Mouse (Mus musculus) cerebellum, adult 11-12 months (tissue): ENCODE measurements at regions not wholly inside any gene's neighbourhood (a gene's known extent, or its start where the extent isn't known, plus 50 kb on each side); places are given as distances from the start of the nearest gene placed in this dataset.

Experiments
- DNase-seq: peaks from one replicate; pipeline ENCODE4 v3.0.0; 2022

DNA sequence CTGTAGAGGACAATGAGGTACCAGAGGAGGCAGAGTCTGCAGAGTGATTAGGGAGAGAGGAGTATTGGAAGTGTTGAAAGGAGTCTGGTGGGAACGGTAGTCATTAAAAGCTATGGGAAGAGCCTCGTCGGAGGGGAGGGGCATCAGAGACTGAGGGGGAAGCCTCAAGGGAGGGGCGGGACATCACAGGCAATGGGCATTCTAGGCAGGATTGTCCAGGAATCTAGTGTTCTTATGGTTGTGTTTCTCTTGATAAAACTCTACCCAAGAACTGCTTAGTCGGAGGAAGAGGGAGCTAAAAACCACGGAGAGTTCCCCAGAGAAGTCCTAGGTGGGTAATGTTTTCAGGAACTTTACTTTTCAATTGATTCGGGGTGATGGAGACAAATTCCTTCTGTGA is 90.2 kb downstream of the Sec23ip start:
- no peak for DNase-seq

DNA sequence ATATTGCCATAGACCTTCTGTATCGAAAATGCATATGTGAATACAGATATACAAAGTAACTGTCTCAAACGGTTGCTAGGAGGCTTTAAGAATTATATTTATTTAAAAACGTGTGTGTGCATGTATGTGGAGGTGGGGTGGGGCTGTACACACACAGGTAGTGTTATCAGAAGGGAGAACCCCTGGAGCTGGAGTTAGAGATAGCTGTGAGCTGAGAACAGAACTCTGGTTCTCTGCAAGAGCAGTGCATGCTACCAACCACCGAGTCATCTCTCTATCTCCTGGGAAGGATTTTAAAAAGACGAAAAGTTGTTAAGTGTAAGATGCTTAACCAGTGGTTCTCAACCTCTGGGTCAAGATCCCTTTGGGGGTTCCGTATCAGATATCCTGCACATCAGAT is 91.7 kb downstream of the Sec23ip start:
- no peak for DNase-seq

DNA sequence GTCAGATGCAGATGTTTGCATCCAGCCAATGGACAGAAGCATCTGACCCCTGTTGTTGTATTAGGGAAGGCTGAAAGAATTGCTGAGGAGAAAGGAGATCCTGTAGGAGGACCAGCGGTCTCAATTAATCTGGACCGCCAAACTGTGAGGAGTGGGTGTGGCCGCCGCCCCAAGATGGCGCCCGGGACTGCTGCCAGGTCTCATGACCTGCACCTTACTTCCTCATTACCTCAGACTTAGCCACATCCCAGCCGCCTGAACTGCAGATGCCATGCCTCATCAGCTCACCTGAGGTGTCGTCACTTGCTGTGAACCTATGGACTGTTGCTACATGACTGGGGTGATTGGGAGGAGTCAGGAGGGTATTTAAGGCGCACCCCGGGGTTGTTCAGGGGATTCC is 97.8 kb downstream of the Sec23ip start:
- no peak for DNase-seq

DNA sequence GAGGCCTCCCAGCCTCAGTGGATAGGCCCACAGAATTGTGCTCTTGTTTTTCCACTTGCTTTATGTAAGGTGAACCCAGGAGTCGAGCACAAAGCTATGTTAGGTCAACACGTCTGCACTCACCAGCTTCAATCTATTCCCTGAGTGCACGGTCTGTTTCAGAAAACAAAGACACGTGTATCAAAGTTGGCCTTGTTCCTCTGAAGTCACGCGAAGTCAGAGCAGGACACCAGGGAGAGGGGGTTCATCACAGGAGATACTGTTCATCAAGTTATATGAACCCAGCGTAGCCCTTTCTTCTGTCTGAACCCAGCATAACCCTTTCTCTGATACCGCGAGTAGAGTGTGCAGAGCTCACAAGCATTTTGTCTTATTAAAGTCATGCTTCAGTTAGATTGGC is 98.8 kb downstream of the Sec23ip start:
- DNase-seq: no peak

DNA sequence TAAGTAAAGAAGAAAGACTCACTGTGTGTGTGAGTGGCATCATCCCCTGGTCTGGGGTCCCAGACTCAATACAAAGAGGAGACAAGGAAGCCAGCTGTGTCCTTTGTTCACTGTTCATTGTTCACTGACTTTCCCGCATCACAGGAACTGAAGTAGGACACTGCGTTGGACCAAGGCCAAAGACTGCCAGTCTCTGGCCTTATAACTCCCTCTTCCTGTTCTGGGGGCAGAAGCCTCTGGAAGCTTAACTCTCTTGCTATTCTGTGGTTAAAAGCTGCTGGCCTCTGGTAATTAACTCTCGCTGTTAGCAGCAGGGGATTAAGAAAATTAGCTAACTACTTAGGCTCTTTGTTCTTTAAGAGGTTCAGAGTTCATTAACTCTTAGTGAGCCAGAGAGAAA is 104.5 kb downstream of the Sec23ip start:
- no peak for DNase-seq

DNA sequence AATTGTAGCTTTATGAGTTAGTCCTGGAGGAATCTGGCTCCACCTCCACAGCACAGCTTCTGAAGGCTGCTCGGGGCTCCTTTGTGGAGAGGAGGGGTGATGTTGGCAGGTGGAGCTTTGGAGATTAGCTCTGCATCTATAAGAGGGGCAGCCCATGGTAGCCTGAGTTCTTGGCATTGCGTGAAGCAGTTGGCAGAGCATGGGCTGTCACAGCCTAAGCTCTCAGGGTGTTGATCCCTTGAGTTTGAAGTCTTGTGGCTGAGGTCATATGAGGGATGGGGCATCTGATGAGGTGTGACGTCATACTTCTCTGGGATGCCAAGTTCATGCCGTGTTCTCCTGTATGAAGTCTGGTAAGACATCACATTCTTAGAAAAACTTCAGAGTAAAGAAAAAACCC is 109.5 kb downstream of the Sec23ip start:
- DNase-seq: no peak

DNA sequence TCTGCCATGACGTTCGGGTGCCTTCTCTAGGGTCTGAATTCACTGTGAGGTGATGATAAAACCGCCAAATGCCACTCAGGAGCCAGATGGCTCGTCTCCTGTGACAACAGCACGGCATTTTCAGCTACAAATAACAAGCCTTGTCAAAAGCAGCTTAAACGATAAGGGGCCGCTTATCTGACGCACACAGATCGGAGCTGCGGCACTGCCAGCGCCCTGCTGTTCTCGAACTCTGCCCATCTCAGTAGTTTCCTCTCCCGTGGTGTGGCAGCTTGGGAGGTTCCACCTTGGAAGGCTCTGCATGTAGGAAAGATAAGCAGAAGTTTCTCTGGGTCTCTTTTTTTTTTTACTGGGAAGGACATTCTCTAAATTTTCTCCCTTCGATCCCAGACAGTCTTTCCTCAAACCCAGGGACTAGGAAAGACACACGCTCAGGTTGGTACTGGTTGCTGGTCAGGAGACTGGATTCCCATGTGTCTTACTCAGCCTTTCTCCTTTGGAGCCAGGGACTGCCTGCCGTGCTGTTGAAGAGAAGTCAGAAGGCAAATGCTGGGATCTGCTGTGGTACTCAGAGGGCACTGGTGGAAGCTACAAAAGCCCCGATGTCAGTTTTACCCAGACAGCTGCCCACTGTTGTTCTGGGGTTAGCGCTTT is 110.1 kb downstream of the Sec23ip start:
- DNase-seq: no peak

DNA sequence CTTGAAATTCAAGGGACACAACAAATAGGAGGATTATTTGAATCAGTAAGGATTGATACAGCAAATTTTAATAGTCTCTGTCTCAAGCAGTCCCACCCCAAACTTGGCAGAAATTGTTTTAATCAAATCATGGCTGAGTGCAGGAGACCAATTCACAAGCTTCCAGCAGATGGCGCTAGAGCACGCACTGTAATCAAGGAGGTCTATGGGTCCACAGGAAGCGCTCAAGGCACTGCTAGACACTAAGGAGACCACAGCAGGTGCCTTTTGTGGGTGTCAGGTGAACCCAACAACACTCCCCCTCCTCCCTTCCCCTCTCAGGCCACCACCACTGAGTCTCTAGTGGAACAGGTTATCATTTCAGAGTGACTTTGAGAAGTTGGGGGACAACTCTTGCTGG is 115.4 kb downstream of the Sec23ip start:
- DNase-seq: peak; percentile 4

DNA sequence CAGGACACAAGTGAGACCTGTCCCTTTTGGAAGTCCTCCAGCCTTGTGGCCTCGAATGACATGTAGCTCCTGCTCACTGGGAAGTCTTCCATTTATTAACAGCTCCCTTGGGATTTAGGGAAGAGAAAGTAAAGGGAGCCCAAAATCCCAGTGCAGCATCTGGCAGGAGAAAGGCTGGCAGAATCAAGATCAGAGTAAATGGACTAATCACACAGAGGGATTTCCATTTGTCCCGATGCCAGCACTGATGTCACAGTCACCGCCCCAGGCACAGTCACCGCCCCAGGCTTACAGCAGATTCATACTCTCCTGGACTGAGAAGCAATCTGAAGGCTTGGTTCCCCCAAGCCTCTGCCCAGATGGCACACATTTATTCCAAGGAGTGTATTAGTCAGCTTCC is 116.0 kb downstream of the Sec23ip start:
- DNase-seq: no peak

DNA sequence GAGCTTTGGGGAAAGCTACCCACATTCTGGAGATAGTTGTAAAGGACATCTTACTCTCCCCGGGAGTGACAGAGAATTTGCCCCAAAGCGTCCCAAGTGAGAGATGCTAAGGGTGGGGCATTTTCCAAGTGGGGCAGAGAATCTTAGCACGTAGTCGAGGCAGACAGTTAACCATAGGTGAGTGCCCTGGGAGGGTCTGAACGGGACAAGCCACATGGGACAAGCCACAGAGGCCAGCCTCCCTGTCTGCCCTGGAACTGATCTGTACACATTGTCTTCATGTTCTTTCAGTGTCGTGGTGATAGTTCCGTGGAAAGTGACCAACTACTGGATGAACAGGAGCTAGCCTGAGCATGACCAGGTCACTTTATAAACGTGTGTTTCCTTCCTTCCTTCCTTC is 116.6 kb downstream of the Sec23ip start:
- no peak for DNase-seq

DNA sequence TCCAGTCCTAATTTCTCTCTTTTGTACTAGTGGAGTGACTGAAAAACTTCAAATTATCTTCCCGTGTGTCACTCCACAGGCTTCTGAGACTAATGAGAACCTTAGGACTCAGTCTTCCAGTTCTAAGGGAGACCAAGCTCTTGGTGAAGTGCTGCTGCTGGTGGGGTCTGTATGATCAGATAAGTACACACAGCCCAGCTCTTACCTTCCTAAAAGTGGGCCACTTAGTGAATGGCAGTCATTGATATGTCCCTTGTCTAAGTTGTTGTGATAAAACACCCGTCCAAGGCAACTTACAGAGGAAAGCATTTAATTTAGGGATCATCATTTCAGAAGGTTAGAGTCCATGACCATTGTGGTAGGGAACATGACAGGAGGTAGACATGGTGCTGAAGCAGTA is 124.1 kb downstream of the Sec23ip start:
- DNase-seq: no peak

DNA sequence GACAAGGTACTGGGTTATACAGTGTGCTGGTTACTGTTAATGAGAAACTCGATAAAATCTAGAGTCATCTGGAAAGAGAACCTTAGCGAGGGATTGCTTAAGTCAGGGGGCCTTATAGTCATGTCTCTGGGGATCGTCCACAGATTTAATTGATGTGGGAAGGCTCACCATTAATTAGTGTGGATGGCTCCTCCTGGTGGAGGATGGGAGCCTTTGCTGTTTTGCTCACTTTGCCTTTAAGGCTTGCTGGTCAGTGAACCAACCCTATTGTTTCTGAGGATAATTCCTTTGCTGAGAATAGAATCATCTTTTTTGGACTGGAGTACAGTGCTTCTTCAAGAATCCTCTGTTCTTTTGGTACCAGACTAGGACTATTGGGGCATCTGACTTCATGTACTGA is 139.3 kb downstream of the Sec23ip start:
- no peak for DNase-seq

DNA sequence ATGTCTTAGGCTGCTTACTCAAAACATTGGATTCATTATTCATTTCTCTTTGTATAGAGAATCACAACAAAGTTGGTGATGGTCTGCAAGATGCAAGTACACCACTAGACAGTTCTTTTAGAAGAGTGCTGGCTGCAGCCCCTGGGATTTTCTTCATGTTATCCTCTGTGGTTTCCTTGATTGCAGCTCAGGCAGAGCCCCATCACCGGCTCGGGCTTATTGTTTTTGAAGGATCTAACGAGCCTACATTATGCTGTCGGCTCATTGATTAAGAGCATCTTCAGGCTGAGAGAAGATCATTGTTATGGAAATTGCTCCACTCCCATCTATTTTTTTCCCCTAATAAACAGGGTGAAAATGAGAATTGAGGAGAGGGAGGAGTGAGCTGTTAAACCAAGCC is 140.8 kb downstream of the Sec23ip start:
- DNase-seq: no peak

DNA sequence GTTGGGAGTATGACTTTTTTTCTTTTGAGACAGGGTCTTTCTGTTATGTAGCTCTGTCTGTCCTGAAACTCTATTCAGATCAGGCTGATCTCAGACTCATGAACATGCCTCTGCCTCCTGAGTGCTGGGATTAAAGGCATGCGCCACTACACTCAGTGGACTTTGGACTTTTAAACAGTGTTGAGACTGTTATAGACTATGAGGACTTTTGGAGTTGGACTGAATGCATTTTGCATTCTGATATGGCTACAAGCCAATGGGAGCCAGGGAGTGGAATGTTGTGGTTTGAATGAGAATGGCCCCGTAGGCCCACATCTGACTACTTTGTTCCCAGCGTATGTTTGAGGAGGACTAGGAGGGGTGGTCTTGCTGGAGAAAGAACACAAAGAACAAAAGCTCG is 165.4 kb downstream of the Sec23ip start:
- DNase-seq: no peak

DNA sequence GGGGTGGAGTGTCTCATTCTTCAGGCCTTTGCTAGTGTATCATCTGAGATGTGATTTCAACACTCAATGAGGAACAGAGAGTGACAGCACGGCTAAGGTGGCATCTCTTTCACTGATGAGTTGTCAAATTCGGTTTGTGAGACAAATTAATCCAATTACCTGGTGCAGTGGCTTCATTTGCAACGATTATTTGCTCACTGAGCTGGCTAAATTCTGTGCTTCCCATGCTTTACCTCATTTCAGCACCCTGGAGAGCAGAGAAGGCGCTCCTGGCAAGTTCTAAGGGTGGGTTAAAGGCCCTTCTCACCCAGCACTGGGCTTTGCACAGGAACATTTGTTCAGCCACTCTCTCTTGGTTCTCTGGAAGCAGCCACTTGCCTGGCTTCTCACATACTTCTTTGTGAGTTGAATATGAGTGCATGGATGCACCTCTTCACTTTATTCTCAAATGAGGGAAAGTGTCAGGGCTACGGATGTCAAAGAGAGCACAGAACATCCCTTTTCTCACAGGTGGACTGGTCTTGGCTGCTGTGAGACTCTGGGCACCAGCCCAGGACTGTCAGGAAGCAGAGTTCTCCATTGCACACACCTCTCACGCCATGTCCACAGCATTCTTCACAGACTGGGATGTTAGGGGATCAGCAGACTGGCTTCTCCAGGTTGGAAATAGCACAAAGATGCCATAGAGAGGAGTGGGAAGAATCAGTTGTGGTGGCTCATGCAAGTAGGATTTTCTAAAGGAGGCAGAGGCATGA is 193.4 kb downstream of the Sec23ip start:
- DNase-seq: no peak

DNA sequence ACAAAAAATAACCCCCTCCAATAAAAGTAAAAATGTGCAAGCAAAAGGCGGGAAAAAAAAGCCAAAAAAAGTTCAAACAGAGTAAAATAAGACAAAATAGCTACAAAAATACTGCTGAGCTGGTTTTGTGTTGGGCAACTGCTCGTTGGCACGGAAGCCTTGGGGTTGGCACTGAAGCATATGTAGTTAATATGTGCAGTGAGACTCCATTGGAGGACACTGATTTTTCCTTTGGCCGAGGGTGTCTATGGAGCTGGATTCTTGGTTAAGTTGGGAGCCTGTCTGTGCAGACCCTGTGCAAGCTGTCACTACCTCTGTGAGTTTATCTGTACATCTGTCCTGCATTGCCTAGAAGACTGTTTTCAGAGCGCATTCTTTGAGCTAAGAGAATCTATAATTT is 215.8 kb downstream of the Sec23ip start:
- no peak for DNase-seq

DNA sequence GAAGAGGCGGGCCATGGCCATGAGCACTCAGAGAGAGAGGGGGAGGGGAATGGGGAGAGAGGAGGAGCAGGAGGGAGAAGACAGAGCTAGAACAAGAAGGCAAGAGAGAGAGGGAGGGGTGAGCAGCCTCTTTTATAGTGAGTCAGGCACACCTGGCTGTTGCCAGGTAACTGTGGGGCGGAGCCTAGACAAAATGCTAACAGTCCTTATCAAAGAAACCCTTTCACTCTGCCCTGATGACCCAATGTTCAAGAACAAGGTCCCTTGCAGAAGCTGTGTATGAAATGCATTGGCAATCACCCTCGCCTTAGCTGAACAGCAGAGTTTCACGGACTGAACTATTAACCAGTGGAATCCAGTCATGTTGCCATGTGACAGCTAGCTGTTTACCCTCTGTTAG is 235.2 kb downstream of the Sec23ip start:
- no peak for DNase-seq

DNA sequence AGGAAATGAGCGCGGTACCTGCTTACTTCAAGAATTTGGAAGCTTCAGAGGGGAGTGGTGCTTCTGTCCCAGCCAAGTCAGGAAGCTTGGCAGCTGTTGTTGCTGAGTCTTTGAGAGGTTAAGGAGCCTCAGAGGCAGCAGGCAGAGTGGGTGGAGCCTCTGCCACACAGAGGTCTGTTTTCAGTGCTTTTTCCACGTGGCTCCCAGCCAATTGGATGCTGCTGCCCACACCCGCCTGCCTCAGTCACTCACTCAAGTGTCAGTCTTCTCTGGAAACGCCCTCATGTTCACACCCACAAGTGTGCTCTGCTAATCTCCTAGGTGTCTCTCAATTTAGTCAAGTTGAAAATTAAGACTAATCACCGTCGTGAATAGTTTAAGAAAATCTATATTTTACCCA is 236.1 kb downstream of the Sec23ip start:
- no peak for DNase-seq

DNA sequence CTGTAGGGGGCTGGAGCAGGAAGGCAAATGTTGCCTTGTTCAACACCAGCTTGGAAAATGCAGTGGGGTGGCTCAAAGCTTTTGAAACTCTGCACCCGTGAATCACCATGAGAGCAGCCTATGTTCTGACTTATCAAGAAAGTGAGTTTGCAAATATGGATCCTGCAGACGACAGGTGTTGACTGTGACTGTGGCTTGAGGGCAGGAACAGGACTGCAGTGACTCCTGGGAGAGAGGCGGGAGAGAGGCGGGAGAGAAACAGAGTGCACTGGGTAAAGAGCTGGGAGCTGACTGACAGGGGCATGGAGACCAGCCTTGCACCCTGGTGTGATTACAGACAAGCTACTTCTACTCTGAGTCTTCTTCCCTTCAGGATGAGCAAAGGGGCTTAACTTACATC is 254.0 kb downstream of the Sec23ip start:
- DNase-seq: no peak

DNA sequence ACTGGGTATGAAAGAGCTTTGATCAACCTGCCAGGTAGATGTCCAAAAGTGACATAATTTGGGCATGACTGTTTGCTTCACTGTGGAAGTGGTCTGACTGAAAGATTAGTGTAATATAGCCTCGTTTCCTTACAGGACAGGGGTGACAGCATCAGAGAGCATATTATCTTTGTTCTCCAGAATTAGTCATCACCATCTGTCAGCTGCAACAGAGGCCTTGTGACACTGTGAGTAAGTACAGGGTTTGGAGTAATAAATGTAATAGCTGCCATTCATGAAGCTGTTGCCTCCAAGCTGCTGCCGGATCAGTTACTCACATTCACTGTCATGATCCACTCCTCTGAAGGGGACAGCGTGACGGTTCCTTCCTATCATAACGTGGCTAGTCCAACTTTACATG is 254.4 kb upstream of the Plpp4 start:
- no peak for DNase-seq

DNA sequence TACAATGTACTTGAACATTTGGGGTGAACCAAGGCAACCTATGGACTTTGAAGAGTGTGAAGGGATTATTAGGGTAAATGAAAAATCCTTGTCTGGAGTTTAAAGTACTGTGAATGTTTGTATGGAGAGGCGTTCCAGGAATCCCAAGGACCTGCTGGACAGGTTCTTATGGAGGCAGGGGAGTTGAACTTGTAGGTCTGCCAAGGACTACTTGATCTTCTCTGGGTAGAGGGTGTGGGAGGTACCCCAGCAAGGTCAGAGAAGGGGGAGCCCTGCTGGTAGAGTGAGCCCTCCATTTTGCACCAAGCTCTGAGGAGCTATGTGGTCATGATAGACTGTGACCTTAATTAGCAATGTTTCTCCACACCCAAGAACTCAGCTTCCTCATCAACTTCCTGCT is 253.7 kb upstream of the Plpp4 start:
- no peak for DNase-seq

DNA sequence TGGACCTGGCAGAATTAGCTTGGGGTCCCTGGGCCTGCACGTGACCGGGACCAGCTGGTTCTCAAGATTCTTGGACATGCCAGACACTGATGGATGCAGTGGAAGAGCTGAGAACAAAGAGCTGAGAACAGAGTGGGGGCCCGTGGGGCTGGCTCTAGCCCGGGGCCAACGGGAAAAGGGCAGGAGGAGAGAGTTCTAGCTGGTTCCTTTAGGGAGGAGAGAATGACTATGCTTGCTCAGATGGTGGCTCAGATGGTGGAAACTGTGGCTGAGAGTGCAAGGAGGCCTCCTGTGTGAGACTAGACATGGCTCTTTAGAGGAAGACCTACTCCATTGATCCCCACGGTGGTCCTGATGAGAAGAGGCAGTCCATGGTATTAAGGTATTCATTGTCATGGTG is 240.5 kb upstream of the Plpp4 start:
- DNase-seq: no peak

DNA sequence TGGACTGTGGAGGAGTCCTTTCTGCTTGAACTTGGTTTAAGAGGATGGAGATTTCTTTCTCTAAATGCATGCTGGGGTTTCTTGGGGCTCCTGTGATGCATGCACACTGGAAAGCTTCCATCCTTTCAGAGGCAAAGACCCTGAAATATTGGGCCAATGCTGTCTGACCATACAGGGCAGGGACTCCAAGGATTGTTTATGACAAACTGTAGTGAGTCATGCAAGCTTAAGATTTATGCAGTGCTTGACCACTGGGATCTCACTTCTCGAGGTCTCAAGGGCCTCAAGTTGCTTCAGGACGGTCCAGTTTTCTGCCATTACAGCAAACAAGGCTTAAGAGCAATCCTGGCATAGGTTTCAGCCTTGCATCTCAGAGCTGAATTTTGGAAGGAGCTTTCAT is 229.7 kb upstream of the Plpp4 start:
- no peak for DNase-seq

DNA sequence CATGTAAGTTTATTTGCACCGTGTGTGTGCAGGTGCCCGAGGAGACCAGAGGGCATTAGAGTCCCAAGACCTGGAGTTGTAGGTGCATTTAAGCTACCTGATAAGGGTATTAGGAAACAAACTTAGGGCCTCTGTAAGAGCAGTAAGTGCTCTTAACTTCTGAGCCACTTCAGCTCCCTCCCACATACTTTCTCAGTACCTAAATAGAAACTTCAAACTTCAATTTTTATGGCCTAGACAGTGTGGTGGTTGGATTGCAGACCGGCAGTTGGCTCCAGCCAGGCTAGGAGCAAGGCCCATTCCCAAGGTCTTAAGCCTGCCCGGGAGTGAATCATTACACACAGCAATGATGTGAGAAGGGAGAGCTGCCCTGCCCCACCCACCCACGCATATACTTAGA is 208.8 kb upstream of the Plpp4 start:
- DNase-seq: no peak

DNA sequence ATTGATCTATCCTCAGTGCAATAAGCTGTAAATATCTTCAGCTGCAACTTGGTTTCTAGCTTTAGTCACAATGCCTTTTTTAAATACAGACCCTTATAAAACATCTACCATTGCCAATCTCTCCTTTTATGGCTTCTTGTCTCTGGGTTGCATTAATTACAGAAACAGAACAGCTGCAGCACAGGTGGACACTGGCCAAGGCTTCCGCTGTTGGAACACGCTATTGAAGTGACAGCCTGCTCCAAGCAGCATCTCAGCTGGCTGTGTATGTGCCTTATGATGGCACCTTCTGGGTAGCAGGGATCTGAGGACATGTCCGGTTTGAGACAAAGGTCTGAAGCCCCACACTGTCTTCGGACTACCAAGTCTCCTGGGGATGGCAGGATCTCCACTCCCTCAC is 207.1 kb upstream of the Plpp4 start:
- DNase-seq: no peak
